Mouse (Mus musculus) CH12F3 (cell line): Measurements from ENCODE around the gene Tex28.
"Not testable (repeated sequence)": the region's sequence is repeated elsewhere in the genome, so short reads cannot be mapped to it uniquely, and the experiment has no call there.

Source experiments
- in situ Hi-C: fragments of 300-500 bp; cut with MboI; formaldehyde crosslinking; loops from 2 replicates; pipeline ENCODE4 v1.14.3; 2020; ENCODE audit warnings: low sequenced_read_pairs

The Tex28 gene

GRCm38 (mm10) chrX:74167738-74168137, at the start of gene Tex28:
Tex28 (minus strand) TSS chrX:74167838.
- in situ Hi-C loops, result no loop called here

- in situ Hi-C loops, result no loop called here
Observed at GRCm38 (mm10) chrX:74203556-74203955, 35.9 kb upstream of the Tex28 start.

GRCm38 (mm10) chrX:74176959-74177358, 9.3 kb upstream of the Tex28 start, which contains the start of gene Tktl1:
Tktl1 (plus strand) TSS chrX:74177259.
- in situ Hi-C loops, result no loop called here

GRCm38 (mm10) chrX:74135263-74135662, 32.4 kb downstream of the Tex28 start, which contains the start of gene Mecp2:
Mecp2 (minus strand) TSS chrX:74135363.
- in situ Hi-C loops, result not testable (repeated sequence)

- in situ Hi-C loops, result no loop called here
Observed at GRCm38 (mm10) chrX:74127164-74127563, 40.5 kb downstream of the Tex28 start, which contains the start of gene Opn1mw. Opn1mw (plus strand) TSS chrX:74127464.

- in situ Hi-C loops, result no loop called here
Observed at GRCm38 (mm10) chrX:74124975-74125374, 42.7 kb downstream of the Tex28 start.

- in situ Hi-C loops, result loop anchor here (10.0 kb wide), 1 partner anchor 299 kb away; no protein-coding TSS in a partner anchor
Observed at GRCm38 (mm10) chrX:74115511-74115910, 52.1 kb downstream of the Tex28 start.

GRCm38 (mm10) chrX:74114036-74114435, 53.6 kb downstream of the Tex28 start:
- in situ Hi-C loops, result loop anchor here (10.0 kb wide), 1 partner anchor 301 kb away; no protein-coding TSS in a partner anchor

- in situ Hi-C loops, result no loop called here
Observed at GRCm38 (mm10) chrX:74108747-74109146, 58.9 kb downstream of the Tex28 start.

GRCm38 (mm10) chrX:74105916-74106315, 61.7 kb downstream of the Tex28 start:
- in situ Hi-C loops, result no loop called here

- in situ Hi-C loops, result no loop called here
Observed at GRCm38 (mm10) chrX:74103457-74104188, 64.0 kb downstream of the Tex28 start.
